Mouse (Mus musculus) forebrain, embryonic 13.5 days (tissue): ENCODE data around the gene Phf24. TPM values are rescaled to one million over a fixed set of nuclear protein-coding genes. Genes with fewer than 3 reads are reported as not detected.

Experiments used
- ATAC-seq: fragments of 200-750 bp; cut with Nextera tagmentation; 2 replicates; pipeline ENCODE4 v1.8.0; 2017
- H3K27ac ChIP-seq: fragments of 300-500 bp; sonication (generic); 2 replicates; pipeline ENCODE4 v1.5.1; 2015; ENCODE audit warnings: inconsistent platforms, mild to moderate bottlenecking, moderate library complexity
- H3K27me3 ChIP-seq: fragments of 300-500 bp; sonication (generic); 2 replicates; pipeline ENCODE4 v1.6.1; 2015; ENCODE audit warnings: mild to moderate bottlenecking, inconsistent platforms
- H3K36me3 ChIP-seq: fragments of 300-500 bp; sonication (generic); 2 replicates; pipeline ENCODE4 v1.6.1; 2015; ENCODE audit warnings: mild to moderate bottlenecking, inconsistent platforms; ENCODE audit not compliant: poor library complexity, severe bottlenecking
- H3K4me1 ChIP-seq: fragments of 300-500 bp; sonication (generic); 2 replicates; pipeline ENCODE4 v1.6.1; 2015; ENCODE audit warnings: inconsistent platforms
- H3K4me2 ChIP-seq: fragments of 300-500 bp; sonication (generic); 2 replicates; pipeline ENCODE4 v1.6.1; 2015; ENCODE audit warnings: inconsistent platforms, mild to moderate bottlenecking, moderate library complexity
- H3K4me3 ChIP-seq: fragments of 300-500 bp; sonication (generic); 2 replicates; pipeline ENCODE4 v1.5.1; 2015; ENCODE audit warnings: mild to moderate bottlenecking, inconsistent platforms
- H3K9ac ChIP-seq: fragments of 300-500 bp; sonication (generic); 2 replicates; pipeline ENCODE4 v1.6.1; 2015; ENCODE audit warnings: mild to moderate bottlenecking, inconsistent platforms
- H3K9me3 ChIP-seq: fragments of 300-500 bp; sonication (generic); replicated peaks from 2 replicates; pipeline ENCODE4 v1.6.1; 2016; ENCODE audit warnings: inconsistent platforms
- WGBS: fragments of 180-500 bp; shearing (Covaris S2); methylation state at CpG from one replicate; pipeline ENCODE4 v1.1.7; 2015; 5-methylcytosine and 5-hydroxymethylcytosine counted together
- polyA plus RNA-seq: library from polyadenylated mRNA; unstranded; fragments of >200 nt; fragmentation: Nextera tagmentation; extraction: Ambion mirVana; gene quantifications from 2 replicates; pipeline ENCODE4 v1.2.1, GENCODE M21; 2015

Phf24 gene
- 8.2 and 10.3 TPM in 2 replicates for polyA plus RNA-seq

DNA sequence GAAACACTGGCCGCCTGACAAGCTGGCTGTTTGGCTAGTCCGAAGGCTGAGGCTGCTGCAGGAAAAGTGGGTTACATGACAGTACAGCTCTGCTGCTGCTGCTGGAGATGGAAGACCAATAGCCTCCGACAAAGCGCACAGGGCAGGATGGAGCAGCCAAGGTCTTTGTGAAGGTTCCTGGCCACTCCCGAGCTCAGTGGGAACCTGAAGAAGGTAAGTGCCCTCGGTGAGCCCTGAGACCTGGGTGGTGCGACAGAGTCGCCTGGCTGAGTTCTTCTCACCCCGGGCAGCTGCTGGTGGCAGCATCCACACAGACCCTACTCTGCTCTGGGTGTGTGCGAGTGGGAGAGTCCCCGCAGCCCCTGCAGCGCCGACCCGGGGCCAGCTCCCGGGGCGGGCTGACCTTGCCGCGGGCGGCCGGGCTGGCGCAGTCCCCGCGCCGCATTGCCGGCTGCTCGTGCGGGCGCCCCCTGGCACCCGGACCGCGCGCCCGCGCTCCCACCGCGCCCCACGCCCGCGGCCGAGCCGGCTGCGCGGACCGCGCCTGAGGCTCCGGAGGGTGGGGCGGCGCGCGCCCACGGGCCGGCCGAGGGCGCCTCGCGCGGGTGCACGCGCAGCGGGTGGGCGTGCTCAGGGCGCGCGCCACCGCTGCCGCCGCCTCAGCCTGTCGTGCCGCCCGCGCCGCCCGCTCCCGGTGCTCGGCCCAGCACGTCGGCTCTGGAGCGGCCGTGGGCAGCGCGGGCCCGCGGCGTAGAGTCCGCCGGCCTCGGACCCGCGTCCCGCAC is at the start of gene Phf24:
Gene Phf24, plus strand, starts transcription at position 44 of the 785 bp plus-strand sequence.
- Histone ChIP-seq H3K9ac (peak within 1 kb of the TSS; percentile 84), H3K27me3 (peaks cover 33% of the 10 kb centered on the region), H3K36me3 (no peaks in the 10 kb centered on the region), H3K27ac (no peak within 1 kb of the TSS; the same call in 1 of the 2 replicates), H3K4me1 (peaks cover 16% of the 10 kb centered on the region), H3K9me3 (no peaks in the 10 kb centered on the region), H3K4me3 (peak within 1 kb of the TSS; percentile 66), H3K4me2 (peak within 1 kb of the TSS; percentile 88)
- 4% methylated on average over 39 of the region's 90 CpGs for WGBS
- ATAC-seq = peak; percentile 84

GRCm38 (mm10) chr4:42867390-42867789 is 49.1 kb upstream of the Phf24 start:
- no peak overlapping the region for H3K4me2 ChIP-seq
- WGBS = 85% methylated on average over 3 of the region's 3 CpGs
- H3K9ac ChIP-seq = no peak overlapping the region
- H3K9me3 ChIP-seq = no peaks in the 10 kb centered on the region
- H3K27ac ChIP-seq = no peak overlapping the region
- H3K27me3 ChIP-seq = no peaks in the 10 kb centered on the region
- H3K4me1 ChIP-seq = no peaks in the 10 kb centered on the region
- no peak for ATAC-seq
- H3K36me3 ChIP-seq = no peaks in the 10 kb centered on the region
- H3K4me3 ChIP-seq = no peak overlapping the region

DNA sequence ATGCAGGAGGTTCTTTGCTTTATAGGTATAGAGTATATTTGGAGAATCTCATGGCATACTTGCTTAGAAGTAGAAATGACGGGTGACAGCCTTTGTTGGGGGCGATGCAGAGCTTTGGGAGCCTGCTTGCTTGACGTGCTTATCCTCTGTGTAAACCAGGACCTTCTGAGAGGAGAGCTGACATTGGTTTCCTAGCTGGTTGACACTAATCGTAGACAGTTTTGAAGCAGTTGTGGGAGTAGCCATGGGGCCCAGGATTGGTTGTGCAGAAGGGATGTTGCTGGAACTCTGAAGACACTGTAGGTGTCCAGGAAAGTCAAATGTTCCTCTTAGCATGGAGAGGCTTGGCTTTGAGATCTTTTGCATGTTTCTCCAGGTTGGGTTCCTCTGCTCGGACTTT is 48.3 kb upstream of the Phf24 start:
- 92% methylated on average over 5 of the region's 5 CpGs for WGBS
- Histone ChIP-seq H3K27me3 (no peaks in the 10 kb centered on the region), H3K4me2 (no peak overlapping the region), H3K27ac (no peak overlapping the region), H3K9me3 (no peaks in the 10 kb centered on the region), H3K4me3 (no peak overlapping the region), H3K9ac (no peak overlapping the region), H3K4me1 (no peaks in the 10 kb centered on the region), H3K36me3 (no peaks in the 10 kb centered on the region)
- ATAC-seq = no peak

- no peak overlapping the region for H3K4me3 ChIP-seq
- H3K4me2 ChIP-seq = no peak overlapping the region
- no peak for ATAC-seq
- no peaks in the 10 kb centered on the region for H3K27me3 ChIP-seq
- WGBS = 82% methylated on average over 5 of the region's 5 CpGs
- no peak overlapping the region for H3K9ac ChIP-seq
- H3K4me1 ChIP-seq = no peaks in the 10 kb centered on the region
- no peak overlapping the region for H3K27ac ChIP-seq
- no peaks in the 10 kb centered on the region for H3K36me3 ChIP-seq
- H3K9me3 ChIP-seq = no peaks in the 10 kb centered on the region
These were observed 45.7 kb upstream of the Phf24 start for GRCm38 (mm10) chr4:42870748-42871147.

DNA sequence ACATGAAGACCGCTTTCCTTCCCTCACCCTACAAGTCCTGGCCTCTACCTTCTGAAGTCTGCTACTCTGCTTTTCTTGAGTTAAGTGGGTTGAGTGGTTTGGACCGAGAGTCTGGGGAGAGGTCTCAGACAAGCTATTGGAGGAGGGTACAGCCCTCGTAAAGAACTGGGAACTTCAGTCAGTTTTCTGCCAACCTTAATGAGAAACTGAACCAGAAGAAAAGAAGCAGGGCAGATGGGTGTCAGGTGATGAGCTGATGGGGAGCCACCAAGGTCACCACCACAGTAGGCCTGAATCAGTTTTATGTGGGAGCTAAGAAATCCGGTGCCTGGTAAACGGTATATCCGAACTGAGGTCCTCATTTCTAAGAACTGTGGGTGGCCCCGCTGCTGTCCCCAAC is 44.3 kb upstream of the Phf24 start:
- H3K4me3 ChIP-seq = no peak overlapping the region
- no peak overlapping the region for H3K4me2 ChIP-seq
- no peaks in the 10 kb centered on the region for H3K9me3 ChIP-seq
- WGBS = 94% methylated on average over 7 of the region's 7 CpGs
- no peaks in the 10 kb centered on the region for H3K27me3 ChIP-seq
- H3K36me3 ChIP-seq = no peaks in the 10 kb centered on the region
- no peak overlapping the region for H3K9ac ChIP-seq
- no peak overlapping the region for H3K27ac ChIP-seq
- H3K4me1 ChIP-seq = no peaks in the 10 kb centered on the region
- no peak for ATAC-seq

GRCm38 (mm10) chr4:42872746-42873435 is 43.6 kb upstream of the Phf24 start:
- H3K4me1 ChIP-seq = no peaks in the 10 kb centered on the region
- H3K27me3 ChIP-seq = no peaks in the 10 kb centered on the region
- H3K4me2 ChIP-seq = no peak overlapping the region
- H3K9ac ChIP-seq = no peak overlapping the region
- H3K4me3 ChIP-seq = no peak overlapping the region
- 91% methylated on average over 16 of the region's 16 CpGs for WGBS
- H3K9me3 ChIP-seq = no peaks in the 10 kb centered on the region
- no peak for ATAC-seq
- H3K27ac ChIP-seq = no peak overlapping the region
- no peaks in the 10 kb centered on the region for H3K36me3 ChIP-seq

GRCm38 (mm10) chr4:42874134-42874533 is 42.3 kb upstream of the Phf24 start, which contains the start of gene Fam205c:
TSS of gene Fam205c (minus strand) at chr4:42874234.
- WGBS = 87% methylated on average over 7 of the region's 7 CpGs
- ATAC-seq = no peak
- H3K4me1 ChIP-seq = no peaks in the 10 kb centered on the region

GRCm38 (mm10) chr4:42876586-42877291 is 39.7 kb upstream of the Phf24 start:
- no peaks in the 10 kb centered on the region for H3K9me3 ChIP-seq
- peak; percentile 75 for ATAC-seq
- no peak overlapping the region for H3K27ac ChIP-seq
- WGBS = 34% methylated on average over 5 of the region's 5 CpGs
- H3K27me3 ChIP-seq = no peaks in the 10 kb centered on the region
- no peak overlapping the region for H3K9ac ChIP-seq
- H3K4me1 ChIP-seq = no peaks in the 10 kb centered on the region
- no peak overlapping the region for H3K4me2 ChIP-seq
- no peaks in the 10 kb centered on the region for H3K36me3 ChIP-seq
- H3K4me3 ChIP-seq = no peak overlapping the region

More at GRCm38 (mm10) chr4:42874134-42874533, 42.3 kb upstream of the Phf24 start, which contains the start of gene Fam205c:
- Histone ChIP-seq H3K27ac (no peak within 1 kb of the TSS), H3K27me3 (no peaks in the 10 kb centered on the region), H3K4me3 (no peak within 1 kb of the TSS), H3K9ac (no peak within 1 kb of the TSS), H3K36me3 (no peaks in the 10 kb centered on the region), H3K9me3 (no peaks in the 10 kb centered on the region), H3K4me2 (no peak within 1 kb of the TSS)

DNA sequence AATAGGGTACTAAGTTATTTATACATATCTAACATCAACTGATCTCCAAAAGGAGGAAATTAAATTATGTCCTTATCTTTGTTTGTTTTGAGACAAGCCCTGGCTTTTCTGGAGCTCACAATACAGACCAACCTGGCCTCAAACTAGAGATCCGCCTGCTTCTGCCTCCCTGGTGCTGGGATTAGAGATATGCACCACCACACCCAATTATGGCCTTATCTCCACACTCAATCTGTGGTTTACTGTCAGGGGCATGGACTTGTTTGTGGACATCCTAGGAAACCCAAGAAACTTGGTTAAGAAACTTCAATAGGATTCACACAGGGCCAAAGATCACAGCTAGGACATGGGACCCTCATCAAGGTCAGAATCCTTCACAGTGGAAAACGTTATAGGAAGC is 38.8 kb upstream of the Phf24 start:
- WGBS = 92% methylated on average over 2 of the region's 2 CpGs
- Histone ChIP-seq H3K36me3 (no peaks in the 10 kb centered on the region), H3K9ac (no peak overlapping the region), H3K27ac (no peak overlapping the region), H3K27me3 (no peaks in the 10 kb centered on the region), H3K4me3 (no peak overlapping the region), H3K4me1 (no peaks in the 10 kb centered on the region), H3K4me2 (no peak overlapping the region), H3K9me3 (no peaks in the 10 kb centered on the region)
- no peak for ATAC-seq

- Histone ChIP-seq H3K36me3 (no peaks in the 10 kb centered on the region), H3K27me3 (no peaks in the 10 kb centered on the region), H3K27ac (no peak overlapping the region), H3K4me2 (no peak overlapping the region), H3K4me3 (no peak overlapping the region), H3K9me3 (no peaks in the 10 kb centered on the region), H3K4me1 (no peaks in the 10 kb centered on the region), H3K9ac (no peak overlapping the region)
- ATAC-seq = no peak
- 87% methylated on average over 16 of the region's 16 CpGs for WGBS
These were observed 36.4 kb upstream of the Phf24 start for GRCm38 (mm10) chr4:42879829-42880676.

DNA sequence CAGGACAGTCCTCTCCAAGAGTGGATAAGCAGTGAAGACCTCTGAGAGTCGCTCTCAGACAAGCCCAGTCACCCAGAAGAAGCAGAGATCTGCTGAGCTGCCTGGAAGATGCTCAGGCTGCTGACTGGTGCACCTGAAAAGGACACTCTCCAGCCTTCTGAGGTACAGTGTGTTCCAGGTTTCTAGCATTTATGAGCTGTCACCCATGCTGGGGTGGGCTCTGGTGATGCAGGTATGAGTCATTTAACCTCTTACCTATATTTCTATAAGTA is 35.8 kb upstream of the Phf24 start:
- H3K9ac ChIP-seq = no peak overlapping the region
- H3K27me3 ChIP-seq = no peaks in the 10 kb centered on the region
- H3K4me2 ChIP-seq = no peak overlapping the region
- no peaks in the 10 kb centered on the region for H3K9me3 ChIP-seq
- H3K4me3 ChIP-seq = no peak overlapping the region
- H3K36me3 ChIP-seq = no peaks in the 10 kb centered on the region
- ATAC-seq = no peak
- H3K27ac ChIP-seq = no peak overlapping the region
- WGBS = 36% methylated on average over 1 of the region's 1 CpGs
- no peaks in the 10 kb centered on the region for H3K4me1 ChIP-seq
